Mouse (Mus musculus): ENCODE data around the gene Olfr522.

Gene Olfr522

GRCm38 (mm10) chr7:140115583-140116328, 48.8 kb downstream of the Olfr522 start, which contains the start of gene Paox:
Paox (plus strand) TSS chr7:140115799.
- DNase-seq (ENCODE audit: low spot score in 2 of 2), result peak; percentile 76 to 77

- no peak for DNase-seq (ENCODE audit: low spot score in 2 of 2)
Observed at GRCm38 (mm10) chr7:140111943-140112342, 52.6 kb downstream of the Olfr522 start.
